Mouse (Mus musculus) MEL (cell line): ENCODE measurements around the gene Grip1.

Experiments
- CTCF ChIP-seq, 3 experiments: IDR thresholded peaks in 2 of 3; conservative IDR thresholded peaks in 1 of 3; 2 replicates each; pipeline ENCODE4 v1.5.1; 2011 to 2012; ENCODE audit warnings: low read length in 3 of 3, low read depth in 2 of 3, mild to moderate bottlenecking in 2 of 3, improper control_type of control experiment in 1 of 3, inconsistent platforms in 1 of 3, mixed read lengths in 1 of 3, moderate library complexity in 1 of 3; ENCODE audit not compliant: control insufficient read depth in 1 of 3, insufficient read depth in 1 of 3, poor library complexity in 1 of 3, severe bottlenecking in 1 of 3
- GATA1 ChIP-seq: IDR thresholded peaks from 2 replicates; pipeline ENCODE4 v1.6.1; 2011; ENCODE audit warnings: low read depth, low read length, improper control_type of control experiment
- HCFC1 ChIP-seq: IDR thresholded peaks from 2 replicates; pipeline ENCODE4 v1.6.1; 2012; ENCODE audit warnings: low read depth, mild to moderate bottlenecking, inconsistent platforms, low read length, improper control_type of control experiment, moderate library complexity
- MAX ChIP-seq: IDR thresholded peaks from 2 replicates; pipeline ENCODE4 v1.6.1; 2011; ENCODE audit warnings: low read length, improper control_type of control experiment
- MAZ ChIP-seq: IDR thresholded peaks from 2 replicates; pipeline ENCODE4 v1.6.1; 2012; ENCODE audit warnings: low read depth, mild to moderate bottlenecking, inconsistent platforms, low read length, improper control_type of control experiment
- POLR2A ChIP-seq, 2 experiments: IDR thresholded peaks; 2 replicates each; pipeline ENCODE4 v1.6.1; 2011 to 2012; ENCODE audit warnings: low read length in 2 of 2, mild to moderate bottlenecking in 2 of 2, control low read depth in 1 of 2, improper control_type of control experiment in 1 of 2, low read depth in 1 of 2, moderate library complexity in 1 of 2; ENCODE audit not compliant: control insufficient read depth in 1 of 2, insufficient read depth in 1 of 2, poor library complexity in 1 of 2
- UBTF ChIP-seq: IDR thresholded peaks from 2 replicates; pipeline ENCODE4 v1.6.1; 2012; ENCODE audit warnings: low read depth, mild to moderate bottlenecking, inconsistent platforms, low read length, improper control_type of control experiment, moderate library complexity, borderline replicate concordance; ENCODE audit not compliant: insufficient read depth
- USF1 ChIP-seq: IDR thresholded peaks from 2 replicates; pipeline ENCODE4 v1.6.1; 2014; ENCODE audit warnings: low read depth, mild to moderate bottlenecking, inconsistent platforms, low read length, improper control_type of control experiment, moderate library complexity
- ZKSCAN1 ChIP-seq: IDR thresholded peaks from 2 replicates; pipeline ENCODE4 v1.6.1; 2012; ENCODE audit warnings: low read depth, mild to moderate bottlenecking, inconsistent platforms, low read length, improper control_type of control experiment, moderate library complexity

GRCm38 (mm10) chr10:119486936-119487335 is 33.3 kb downstream of the Grip1 start:
- TF ChIP-seq MAX (no peak), CTCF (IDR thresholded peaks at IDR 0.05 in 2 of 3, conservative IDR thresholded peaks at IDR 0.05 in 1 of 3; ENCODE audit: control insufficient read depth in 1 of 3, insufficient read depth in 1 of 3, low read depth in 2 of 3, low read length in 3 of 3, poor library complexity in 1 of 3, severe bottlenecking in 1 of 3) (no peak), POLR2A (IDR thresholded peaks at IDR 0.05; ENCODE audit: control insufficient read depth in 1 of 2, insufficient read depth in 1 of 2, low read depth in 1 of 2, low read length in 2 of 2, poor library complexity in 1 of 2) (no peak), ZKSCAN1 (no peak), USF1 (no peak), GATA1 (no peak), MAZ (no peak), HCFC1 (no peak), UBTF (no peak)
